Mouse (Mus musculus) brain, embryonic 14.5 days (tissue): ENCODE results near the gene Rhno1.

Experiments used
- CTCF ChIP-seq: fragments of 200-500 bp; IDR thresholded peaks from 2 replicates; pipeline ENCODE4 v1.5.1; 2012; ENCODE audit warnings: inconsistent platforms, mild to moderate bottlenecking, moderate library complexity, borderline replicate concordance; ENCODE audit not compliant: insufficient read depth, insufficient read length; ENCODE audit errors: extremely low read depth
- POLR2A ChIP-seq: fragments of 200-500 bp; IDR thresholded peaks from 2 replicates; pipeline ENCODE4 v1.6.1; 2012; ENCODE audit warnings: mild to moderate bottlenecking, inconsistent platforms, borderline replicate concordance; ENCODE audit not compliant: poor library complexity, insufficient read depth, insufficient read length, severe bottlenecking; ENCODE audit errors: extremely low read depth

GRCm38 (mm10) chr6:128346782-128347181 is 15.9 kb downstream of the Rhno1 start:
- no peak for TF ChIP-seq CTCF
- no peak for TF ChIP-seq POLR2A
